Mouse (Mus musculus): Measurements from ENCODE around the gene Aoc2.
"Not testable (repeated sequence)": the region's sequence is repeated elsewhere in the genome, so short reads cannot be mapped to it uniquely, and the experiment has no call there.

Gene Aoc2

DNA sequence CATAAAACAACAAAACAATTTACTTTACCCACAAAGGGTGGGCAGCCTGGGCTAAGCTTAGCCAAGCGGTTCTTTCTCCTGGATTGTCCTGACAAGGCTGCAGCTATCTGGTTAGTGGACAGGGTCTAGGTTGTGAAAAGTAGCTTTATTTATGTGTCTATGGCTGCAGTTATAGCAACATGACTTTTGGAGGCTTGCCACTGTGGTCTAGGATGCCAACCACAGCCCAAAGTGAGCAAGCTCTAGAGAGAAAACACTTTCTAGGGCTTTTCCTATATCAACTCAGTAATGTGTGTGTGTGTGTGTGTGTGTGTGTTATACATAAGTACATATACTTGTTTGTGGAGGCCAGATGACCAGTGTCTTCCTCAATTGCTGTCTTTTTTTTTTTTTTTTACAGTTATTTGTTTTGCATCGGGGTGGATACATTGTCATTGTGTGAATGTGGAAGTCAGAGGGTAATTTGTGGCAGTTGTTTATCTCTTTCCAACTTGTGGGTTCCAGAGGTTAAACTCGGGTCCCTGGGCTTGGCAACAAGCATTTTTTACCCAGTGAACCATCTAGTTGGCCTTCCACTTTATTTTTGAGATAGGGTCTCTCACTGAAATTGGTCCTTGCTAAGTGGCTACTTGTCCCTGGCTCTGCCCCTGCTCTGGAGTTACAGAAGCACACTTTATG lies 32.8 kb downstream of the Aoc2 start:
- no peak for DNase-seq

DNA sequence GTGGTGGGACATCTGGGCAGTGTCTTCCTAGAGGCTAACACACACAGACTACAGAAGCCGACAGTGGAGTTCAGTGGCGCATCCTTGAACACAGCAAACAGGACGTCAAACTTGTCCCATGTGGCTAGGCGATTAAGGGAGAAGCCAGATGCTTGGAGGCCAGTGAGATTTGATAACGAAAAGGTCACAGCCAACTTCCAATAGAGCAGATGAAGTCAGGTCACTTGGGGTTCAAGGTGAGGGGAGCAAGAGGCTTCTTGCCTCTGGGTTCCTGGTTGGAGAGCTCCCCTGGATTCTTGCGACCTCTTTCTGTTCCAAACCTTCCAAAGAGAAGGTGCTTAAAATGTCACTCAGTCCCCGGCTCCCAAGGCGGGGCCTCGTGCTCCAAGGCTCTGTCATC lies 34.9 kb downstream of the Aoc2 start:
- no peak for DNase-seq

DNA sequence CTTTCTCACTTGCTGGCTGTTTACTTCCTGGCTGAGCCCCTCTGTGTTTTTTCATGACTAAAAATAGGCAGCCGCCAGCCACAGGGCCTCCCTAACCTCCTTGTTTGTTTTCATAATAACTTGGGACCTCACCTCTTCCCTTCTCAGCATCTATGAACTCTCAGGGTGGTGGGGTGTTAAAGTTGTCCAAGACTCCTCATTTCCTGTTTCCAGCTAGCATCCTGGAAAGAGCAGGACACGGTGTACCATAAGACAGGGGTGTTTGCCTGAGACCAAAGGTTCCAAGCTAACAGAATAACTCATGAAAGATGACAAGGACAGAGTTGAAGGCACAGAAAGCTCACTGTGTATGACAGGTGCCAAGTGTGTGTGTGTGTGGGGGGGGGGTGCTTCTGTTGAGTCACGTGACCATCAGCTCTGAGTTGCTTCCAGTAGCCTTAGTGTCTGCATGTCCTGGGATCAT lies 35.8 kb downstream of the Aoc2 start:
- DNase-seq = no peak

DNA sequence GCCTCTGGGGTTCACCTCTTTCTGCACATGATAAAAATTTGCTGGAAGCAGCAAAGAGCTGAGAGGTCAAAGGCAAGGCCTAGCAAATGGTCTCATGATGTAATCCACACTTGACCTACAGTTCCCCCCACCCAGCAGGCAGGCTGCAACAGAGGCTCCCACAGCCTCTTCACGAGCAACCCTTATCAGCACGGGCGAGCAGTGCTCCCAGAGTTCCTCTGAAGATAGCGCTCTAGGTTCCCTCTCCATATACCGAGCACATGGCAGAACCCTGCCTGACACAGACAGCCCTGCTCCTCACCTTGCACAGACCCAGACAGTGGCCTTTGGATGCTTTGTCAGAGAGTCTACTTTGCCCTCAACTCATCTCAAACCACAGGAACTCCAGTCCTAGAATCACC lies 39.7 kb downstream of the Aoc2 start:
- no peak for DNase-seq

DNA sequence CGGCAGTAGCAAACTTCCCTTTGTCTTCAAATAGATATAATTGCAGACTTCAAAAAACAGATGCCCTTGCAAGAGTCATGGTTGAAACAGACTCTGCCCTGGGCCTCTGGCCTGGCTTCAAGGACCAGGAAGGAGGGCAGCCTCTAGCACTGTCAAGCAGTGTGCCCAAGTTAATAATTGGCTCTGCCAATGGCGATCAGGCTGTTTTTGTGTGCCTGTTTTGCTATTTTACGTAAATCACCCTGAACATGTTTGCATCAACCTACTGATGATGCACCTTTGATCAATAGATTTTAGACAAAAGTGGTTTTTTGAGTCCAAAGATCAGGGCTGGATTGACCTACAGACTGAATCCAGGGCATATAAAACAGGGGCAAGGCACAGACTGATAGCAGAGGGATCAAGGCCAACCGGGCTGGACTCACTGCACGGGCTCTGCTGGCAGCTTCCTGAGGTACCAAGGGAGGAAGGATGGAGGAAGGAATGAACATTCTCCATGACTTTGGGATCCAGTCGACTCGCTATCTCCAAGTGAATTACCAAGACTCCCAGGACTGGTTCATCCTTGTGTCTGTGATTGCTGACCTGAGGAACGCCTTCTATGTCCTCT lies 42.6 kb downstream of the Aoc2 start, which contains the start of gene G6pc:
Gene G6pc (plus strand): TSS at position 236 of the 610 bp plus-strand sequence.
- DNase-seq = no peak

DNA sequence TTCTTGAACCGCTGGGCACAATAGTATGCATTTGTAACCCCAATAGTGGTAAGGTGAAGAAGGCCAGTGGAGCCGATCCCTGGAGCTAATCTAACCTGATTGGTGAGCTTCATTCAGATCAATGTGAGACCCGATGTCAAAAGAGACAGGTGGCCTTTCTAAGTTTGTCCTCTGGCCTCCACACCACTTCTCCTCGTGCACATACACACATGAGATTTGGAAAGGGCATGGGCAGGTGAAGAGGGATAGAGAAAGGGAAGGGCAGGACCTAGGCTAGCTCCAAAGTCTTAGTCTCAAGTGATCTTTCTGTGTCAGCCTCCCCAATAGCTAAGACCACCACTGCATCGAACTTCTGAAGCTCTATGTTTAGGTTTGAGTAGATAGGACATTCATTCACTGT lies 45.3 kb downstream of the Aoc2 start:
- DNase-seq = no peak

DNA sequence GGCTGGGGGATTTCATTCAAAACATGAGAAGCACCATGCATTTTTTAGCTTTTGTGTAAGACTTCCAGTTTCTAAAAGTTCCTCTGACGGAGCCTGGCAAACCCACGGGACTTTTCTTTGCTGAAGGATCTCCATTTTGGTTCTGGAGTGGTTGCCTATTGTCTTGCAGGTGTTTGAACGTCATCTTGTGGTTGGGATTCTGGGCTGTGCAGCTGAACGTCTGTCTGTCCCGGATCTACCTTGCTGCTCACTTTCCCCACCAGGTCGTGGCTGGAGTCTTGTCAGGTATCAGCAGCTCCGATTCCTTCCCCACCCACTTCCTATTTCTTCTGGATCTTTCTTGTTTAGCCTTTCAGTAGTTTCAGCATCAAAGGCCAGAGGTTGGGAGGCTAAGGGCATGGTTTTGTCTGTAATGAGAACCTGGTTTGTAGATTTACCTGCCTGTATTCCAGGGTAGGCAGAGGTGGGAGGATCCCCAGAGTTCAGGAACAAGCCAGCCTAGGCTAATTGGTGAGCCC lies 49.6 kb downstream of the Aoc2 start:
- no peak for DNase-seq

DNA sequence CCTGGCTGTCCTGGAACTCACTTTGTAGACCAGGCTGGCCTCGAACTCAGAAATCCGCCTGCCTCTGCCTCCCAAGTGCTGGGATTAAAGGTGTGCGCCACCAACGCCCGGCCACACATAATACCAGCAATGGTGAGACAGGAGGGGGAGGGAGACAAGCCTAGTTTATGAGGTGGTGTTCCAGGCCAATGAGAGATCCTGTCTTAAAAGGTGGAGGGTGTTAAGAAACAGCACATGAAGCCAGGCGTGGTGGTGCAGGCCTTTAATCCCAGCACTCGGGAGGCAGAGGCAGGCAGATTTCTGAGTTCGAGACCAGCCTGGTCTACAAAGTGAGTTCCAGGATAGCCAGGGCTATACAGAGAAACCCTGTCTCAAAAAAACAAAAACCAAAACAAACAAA lies 53.3 kb downstream of the Aoc2 start:
- not testable (repeated sequence) for DNase-seq

DNA sequence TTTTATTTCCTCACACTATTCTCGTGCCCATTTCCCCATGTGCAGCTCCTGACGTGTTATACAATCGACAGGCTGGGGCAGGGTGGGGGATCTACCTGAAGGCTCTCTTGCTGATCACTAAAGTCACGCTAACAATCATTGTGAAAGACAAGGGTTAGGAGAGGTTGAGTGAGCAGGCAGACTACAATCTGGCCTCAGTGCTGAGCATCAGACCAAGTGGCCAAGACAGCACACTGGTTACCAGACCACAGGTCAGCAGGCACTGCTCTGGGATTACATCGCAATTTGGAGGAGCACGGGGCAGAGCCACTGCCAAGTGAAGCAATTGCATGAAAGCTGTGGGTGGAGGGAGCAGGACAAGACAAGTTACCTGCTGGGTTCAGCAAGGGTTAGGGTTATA lies 54.1 kb downstream of the Aoc2 start:
- DNase-seq = no peak
